Mouse (Mus musculus) lung, postnatal 0 days (tissue): ENCODE measurements around the gene Rprd1b. TPM values are rescaled to one million over a fixed set of nuclear protein-coding genes. Genes with fewer than 3 reads are reported as not detected.

ENCODE experiments used
- ATAC-seq: fragments of 200-750 bp; cut with Nextera tagmentation; 2 replicates; pipeline ENCODE4 v1.8.0; 2017; ENCODE audit warnings: moderate library complexity
- DNase-seq: peaks from one replicate; pipeline ENCODE4 v3.0.0-alpha.2; 2016; ENCODE audit warnings: low spot score
- H3K27ac ChIP-seq: fragments of 300-500 bp; sonication (generic); 2 replicates; pipeline ENCODE4 v1.5.1; 2014; ENCODE audit warnings: antibody characterized with exemption, mild to moderate bottlenecking, low read length, mixed read lengths
- H3K27me3 ChIP-seq: fragments of 300-500 bp; sonication (generic); replicated peaks from 2 replicates; pipeline ENCODE4 v1.6.1; 2014; ENCODE audit warnings: low read length, mixed read lengths; ENCODE audit not compliant: insufficient read depth
- H3K36me3 ChIP-seq: fragments of 300-500 bp; sonication (generic); 2 replicates; pipeline ENCODE4 v1.6.1; 2014; ENCODE audit warnings: low read length, mixed read lengths; ENCODE audit not compliant: insufficient read depth
- H3K4me1 ChIP-seq: fragments of 300-500 bp; sonication (generic); 2 replicates; pipeline ENCODE4 v1.6.1; 2014; ENCODE audit warnings: antibody characterized with exemption, low read depth, low read length, mixed read lengths; ENCODE audit not compliant: insufficient read depth
- H3K4me2 ChIP-seq: fragments of 300-500 bp; sonication (generic); replicated peaks from 2 replicates; pipeline ENCODE4 v1.6.1; 2014; ENCODE audit warnings: low read depth, mild to moderate bottlenecking, low read length, moderate library complexity, mixed read lengths
- H3K4me3 ChIP-seq: fragments of 300-500 bp; sonication (generic); 2 replicates; pipeline ENCODE4 v1.5.1; 2014; ENCODE audit warnings: low read depth, low read length
- H3K9ac ChIP-seq: fragments of 300-500 bp; sonication (generic); replicated peaks from 2 replicates; pipeline ENCODE4 v1.6.1; 2014; ENCODE audit warnings: low read depth, mild to moderate bottlenecking
- H3K9me3 ChIP-seq: fragments of 300-500 bp; sonication (generic); 2 replicates; pipeline ENCODE4 v1.6.1; 2016; ENCODE audit warnings: low read length, mixed read lengths
- CTCF ChIP-seq: IDR thresholded peaks from 2 replicates; pipeline ENCODE4 v1.5.1; 2016; ENCODE audit warnings: antibody characterized with exemption, mild to moderate bottlenecking
- EP300 ChIP-seq: IDR thresholded peaks from 2 replicates; pipeline ENCODE4 v1.6.1; 2016; ENCODE audit warnings: antibody characterized with exemption, mild to moderate bottlenecking, control low read depth
- WGBS: fragments of 180-500 bp; shearing (Covaris S2); extraction: QIAGEN DNeasy Blood & Tissue Kit; methylation state at CpG from one replicate; pipeline ENCODE4 v1.1.7; 2014; 5-methylcytosine and 5-hydroxymethylcytosine counted together
- polyA plus RNA-seq: library from polyadenylated mRNA; unstranded; fragments of >200 nt; fragmentation: Nextera tagmentation; extraction: Ambion mirVana; gene quantifications from 2 replicates; pipeline ENCODE4 v1.2.1, GENCODE M21; 2015

Gene Rprd1b
- polyA plus RNA-seq, 1 experiment from 2014 or later: 23.8 TPM

- TF ChIP-seq CTCF (no peak), EP300 (no peak)
- H3K4me2 ChIP-seq: no peak overlapping the region
- peaks cover 7% of the 10 kb centered on the region for H3K36me3 ChIP-seq
- DNase-seq (peak; percentile 61), ATAC-seq (peak; percentile 33)
- H3K4me1 ChIP-seq: no peaks in the 10 kb centered on the region
- H3K4me3 ChIP-seq: no peak overlapping the region
- H3K27me3 ChIP-seq: no peaks in the 10 kb centered on the region
- no peak overlapping the region for H3K9ac ChIP-seq
- no peaks in the 10 kb centered on the region for H3K9me3 ChIP-seq
- H3K27ac ChIP-seq: no peak overlapping the region
- 71% methylated on average over 10 of the region's 10 CpGs for WGBS
Observed at GRCm38 (mm10) chr2:158058534-158058933, 30.2 kb downstream of the Rprd1b start.

DNA sequence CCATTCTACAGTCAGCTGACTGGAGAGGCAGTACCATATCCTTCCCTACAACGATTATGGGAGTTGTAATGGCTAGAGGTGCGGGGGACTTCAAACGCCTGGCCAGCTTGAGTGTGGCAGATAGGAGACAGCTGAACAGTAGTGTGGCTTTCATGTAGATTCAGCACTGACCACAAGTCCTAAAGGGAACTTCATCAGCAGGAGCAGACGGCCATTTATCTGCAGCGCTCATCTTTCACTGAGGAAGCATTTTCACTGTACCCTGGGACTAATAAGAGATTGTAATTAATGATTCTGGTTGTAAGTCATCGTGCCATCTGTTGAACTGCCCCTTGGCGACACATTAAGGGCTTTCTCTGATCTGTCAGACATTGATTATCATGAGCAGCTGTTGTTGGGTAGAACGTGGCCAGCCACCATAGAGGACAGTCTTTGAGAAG is 31.4 kb downstream of the Rprd1b start:
- no peak overlapping the region for H3K4me3 ChIP-seq
- ATAC-seq: no peak
- no peaks in the 10 kb centered on the region for H3K4me1 ChIP-seq
- no peak overlapping the region for H3K4me2 ChIP-seq
- H3K9me3 ChIP-seq: no peaks in the 10 kb centered on the region
- WGBS: 59% methylated on average over 8 of the region's 8 CpGs
- no peak for DNase-seq
- TF ChIP-seq CTCF (no peak), EP300 (no peak)
- peaks cover 7% of the 10 kb centered on the region for H3K36me3 ChIP-seq
- no peak overlapping the region for H3K27ac ChIP-seq
- H3K9ac ChIP-seq: no peak overlapping the region
- no peaks in the 10 kb centered on the region for H3K27me3 ChIP-seq

GRCm38 (mm10) chr2:158063036-158063435 is 34.7 kb downstream of the Rprd1b start:
- Histone ChIP-seq H3K36me3 (peaks cover 12% of the 10 kb centered on the region), H3K4me3 (no peak overlapping the region), H3K9me3 (no peaks in the 10 kb centered on the region), H3K27ac (no peak overlapping the region), H3K9ac (no peak overlapping the region), H3K27me3 (no peaks in the 10 kb centered on the region), H3K4me2 (no peak overlapping the region), H3K4me1 (0 out of 2 replicates have a peak, but pooled peaks cover 5% of the 10 kb centered on the region)
- TF ChIP-seq CTCF (no peak), EP300 (no peak)
- ATAC-seq (no peak), DNase-seq (no peak)
- 88% methylated on average over 3 of the region's 3 CpGs for WGBS

GRCm38 (mm10) chr2:158064571-158065048 is 36.3 kb downstream of the Rprd1b start:
- no peak overlapping the region for H3K4me3 ChIP-seq

GRCm38 (mm10) chr2:158065064-158065463 is 36.8 kb downstream of the Rprd1b start:
- no peak overlapping the region for H3K4me2 ChIP-seq
- 50% methylated on average over 5 of the region's 5 CpGs for WGBS
- ATAC-seq: peak; percentile 73
- H3K4me1 ChIP-seq: 0 out of 2 replicates have a peak, but pooled peaks cover 5% of the 10 kb centered on the region
- H3K9ac ChIP-seq: no peak overlapping the region
- H3K27me3 ChIP-seq: no peaks in the 10 kb centered on the region
- no peak overlapping the region for H3K4me3 ChIP-seq
- H3K36me3 ChIP-seq: peaks cover 6% of the 10 kb centered on the region
- no peak for TF ChIP-seq EP300
- TF ChIP-seq CTCF: no peak
- peak; percentile 49 for DNase-seq
- H3K9me3 ChIP-seq: no peaks in the 10 kb centered on the region
- H3K27ac ChIP-seq: peak overlapping the region; percentile 47; the same call in 1 of the 2 replicates

More at GRCm38 (mm10) chr2:158064571-158065048, 36.3 kb downstream of the Rprd1b start:
- H3K4me1 ChIP-seq: 0 out of 2 replicates have a peak, but pooled peaks cover 5% of the 10 kb centered on the region
- ATAC-seq: peak; percentile 43
- WGBS: 37% methylated on average over 3 of the region's 3 CpGs
- no peaks in the 10 kb centered on the region for H3K27me3 ChIP-seq
- no peaks in the 10 kb centered on the region for H3K9me3 ChIP-seq
- H3K9ac ChIP-seq: no peak overlapping the region
- TF ChIP-seq EP300 (no peak), CTCF (peak; percentile 61)
- no peak overlapping the region for H3K4me2 ChIP-seq
- peak; percentile 77 for DNase-seq
- H3K36me3 ChIP-seq: peaks cover 10% of the 10 kb centered on the region
- 0 out of 2 replicates have a peak overlapping the region, but pooled peaks have one; percentile 10 for H3K27ac ChIP-seq

- no peak for ATAC-seq
- peaks cover 6% of the 10 kb centered on the region for H3K4me1 ChIP-seq
- DNase-seq: no peak
- H3K27me3 ChIP-seq: no peaks in the 10 kb centered on the region
- H3K4me2 ChIP-seq: no peak overlapping the region
- H3K27ac ChIP-seq: 0 out of 2 replicates have a peak overlapping the region, but pooled peaks have one; percentile 55
- H3K9me3 ChIP-seq: no peaks in the 10 kb centered on the region
- H3K36me3 ChIP-seq: peaks cover 5% of the 10 kb centered on the region; the same call in 1 of the 2 replicates
- H3K4me3 ChIP-seq: no peak overlapping the region
- TF ChIP-seq EP300 (no peak), CTCF (no peak)
- H3K9ac ChIP-seq: no peak overlapping the region
Observed at GRCm38 (mm10) chr2:158066456-158066855, 38.2 kb downstream of the Rprd1b start.
